Mouse (Mus musculus) heart, adult 11 months (tissue): ENCODE results near the gene Dusp22.
A peak's percentile ranks its signal among the peaks of the same experiment; 100 is the strongest.

Source experiments
- DNase-seq: peaks from one replicate; pipeline ENCODE4 v3.0.0; 2022

Dusp22 gene

DNA sequence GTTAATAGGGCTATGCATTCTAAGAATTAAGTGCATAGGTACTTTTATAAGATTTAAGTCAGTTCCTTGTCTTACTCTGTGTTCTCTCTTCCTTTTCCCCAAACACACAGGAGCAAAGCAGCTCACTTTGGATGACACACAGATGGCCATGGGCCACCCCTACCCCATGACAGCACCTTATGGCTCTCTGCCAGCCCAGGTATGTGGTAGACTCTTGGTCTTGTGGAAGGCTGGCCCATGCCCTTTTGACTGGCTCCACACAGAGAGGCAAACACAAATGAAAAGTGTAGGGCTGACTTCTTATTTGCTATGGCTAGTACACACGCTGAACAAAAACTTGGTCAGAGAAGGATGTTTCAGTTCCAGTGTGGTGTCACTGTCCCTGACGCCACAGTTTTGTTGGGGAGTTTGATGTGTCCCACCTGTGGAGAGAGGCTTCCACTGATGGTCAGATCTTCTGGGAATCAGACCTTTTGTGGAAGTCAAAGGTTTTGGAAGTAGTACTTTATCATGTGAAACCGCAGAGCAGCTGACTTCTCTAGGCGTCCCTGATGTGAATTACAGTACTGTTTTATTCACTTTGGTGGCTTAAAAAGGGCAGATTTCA is 92.9 kb downstream of the Dusp22 start:
- DNase-seq, result peak; percentile 89

- peak; percentile 82 for DNase-seq
These were observed 93.6 kb downstream of the Dusp22 start for GRCm38 (mm10) chr13:30753441-30753840.

- peak; percentile 64 for DNase-seq
These were observed 94.3 kb downstream of the Dusp22 start for GRCm38 (mm10) chr13:30754066-30754465.

DNA sequence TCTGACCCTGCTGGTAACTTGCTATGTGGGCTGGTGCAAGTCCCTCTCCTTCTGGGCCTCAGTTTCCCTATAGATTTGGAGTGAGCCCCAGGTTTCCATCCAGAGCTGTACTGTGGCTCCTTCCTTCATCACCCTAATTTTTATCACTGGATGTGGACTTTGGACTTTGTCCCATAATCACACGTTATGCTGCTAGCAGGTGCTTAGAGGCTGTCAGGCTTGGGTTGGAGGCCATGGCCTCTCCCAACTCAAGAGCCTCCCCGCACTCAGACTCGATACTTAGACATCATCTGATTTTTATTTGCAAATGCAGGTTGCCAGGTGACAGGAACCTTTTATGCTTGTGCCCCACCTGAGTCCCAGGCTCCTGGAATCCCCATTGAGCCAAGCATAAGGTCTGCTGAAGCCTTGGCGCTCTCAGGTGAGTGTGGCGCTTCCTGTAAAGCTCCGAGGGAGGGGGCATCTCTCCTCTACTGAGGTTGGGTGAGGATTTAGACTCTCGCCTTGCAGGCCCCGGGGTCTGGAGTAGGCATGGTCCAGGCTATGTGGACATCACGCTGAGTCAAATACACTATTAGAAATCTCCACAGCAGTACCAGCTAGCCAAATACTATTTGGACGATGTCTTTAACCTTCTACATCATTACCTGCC is 95.2 kb downstream of the Dusp22 start:
- peak; percentile 90 for DNase-seq

DNA sequence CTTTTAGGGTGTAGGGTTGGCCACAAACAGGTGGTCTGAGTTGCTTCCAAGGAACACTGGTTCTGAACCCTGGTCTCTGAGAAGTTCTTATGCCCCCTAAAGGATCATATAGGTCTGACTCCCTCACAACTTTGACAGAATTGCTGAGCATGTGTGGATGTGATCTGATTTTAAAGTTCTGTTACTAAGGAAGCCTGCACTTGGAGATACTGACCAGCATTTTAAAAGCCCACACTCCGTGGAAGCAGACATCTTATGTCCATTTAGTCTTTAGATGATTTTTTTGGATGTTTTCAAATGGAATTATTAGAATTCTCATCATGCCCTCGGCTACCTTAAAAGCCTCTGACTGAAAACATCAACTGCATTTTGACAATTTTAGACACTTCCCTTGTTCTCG is 95.8 kb downstream of the Dusp22 start:
- peak; percentile 0 for DNase-seq

- DNase-seq, result peak; percentile 76
These were observed 96.3 kb downstream of the Dusp22 start for GRCm38 (mm10) chr13:30755998-30756639.

- peak; percentile 83 for DNase-seq
These were observed 97.6 kb downstream of the Dusp22 start for GRCm38 (mm10) chr13:30757264-30757900.

- DNase-seq, result peak; percentile 41
These were observed 99.1 kb downstream of the Dusp22 start for GRCm38 (mm10) chr13:30758789-30759381.

DNA sequence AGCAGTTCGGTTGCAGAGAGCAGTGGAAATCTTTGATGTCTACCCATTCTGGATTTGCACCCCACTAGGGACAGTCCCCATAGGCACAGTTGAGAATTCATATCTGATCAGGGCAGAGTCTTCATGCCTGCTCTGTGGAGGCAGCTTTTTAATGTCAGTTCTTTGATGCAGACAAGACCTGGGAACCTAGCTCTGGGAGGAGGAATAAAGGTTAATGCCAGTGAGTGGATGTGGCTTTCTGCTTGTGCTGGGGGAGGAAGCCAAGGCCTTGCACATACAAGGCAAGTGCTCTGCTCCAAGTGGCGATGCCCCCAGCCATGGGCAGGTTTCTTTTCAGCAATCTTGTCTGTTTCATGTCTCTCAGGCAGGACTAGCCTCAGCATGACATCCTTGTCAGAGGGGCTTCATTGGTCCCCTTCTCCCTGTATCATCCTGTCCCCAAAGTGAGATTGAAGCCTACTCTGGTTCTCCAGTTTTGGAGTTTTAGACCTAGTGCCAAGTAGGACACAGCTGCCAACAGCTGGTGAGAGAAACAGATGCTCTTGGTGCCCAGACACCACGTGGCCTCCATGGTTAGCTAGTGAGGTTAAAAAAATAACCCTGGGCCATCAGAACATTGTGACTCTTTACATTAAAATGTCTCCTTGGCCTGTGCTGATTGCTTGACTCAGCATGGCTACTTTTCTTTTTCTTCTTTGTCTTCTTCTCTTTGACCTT is 100.7 kb downstream of the Dusp22 start:
- DNase-seq, result peak; percentile 81
